Mouse (Mus musculus) bone marrow, adult 2 months (tissue): Measurements from ENCODE around the gene Epha4.

ENCODE experiments used
- CTCF ChIP-seq: fragments of 200-500 bp; IDR thresholded peaks from 2 replicates; pipeline ENCODE4 v1.5.1; 2011; ENCODE audit warnings: low read length, control low read depth; ENCODE audit not compliant: control insufficient read depth, insufficient read depth
- POLR2A ChIP-seq: fragments of 200-500 bp; IDR thresholded peaks from 2 replicates; pipeline ENCODE4 v1.6.1; 2011; ENCODE audit warnings: low read depth, mild to moderate bottlenecking, control low read depth, low read length, borderline replicate concordance; ENCODE audit not compliant: control insufficient read depth

- TF ChIP-seq POLR2A (no peak), CTCF (no peak)
Measured at GRCm38 (mm10) chr1:77364596-77364995, 150.3 kb downstream of the Epha4 start.
